Mouse (Mus musculus): Measurements from ENCODE around the gene Magi1. TPM values are rescaled to one million over a fixed set of nuclear protein-coding genes. Genes with fewer than 3 reads are reported as not detected.

Gene Magi1
- total and polyA plus RNA-seq, 2 experiments from 2014 or later, result 16.4 to 53.0 TPM

DNA sequence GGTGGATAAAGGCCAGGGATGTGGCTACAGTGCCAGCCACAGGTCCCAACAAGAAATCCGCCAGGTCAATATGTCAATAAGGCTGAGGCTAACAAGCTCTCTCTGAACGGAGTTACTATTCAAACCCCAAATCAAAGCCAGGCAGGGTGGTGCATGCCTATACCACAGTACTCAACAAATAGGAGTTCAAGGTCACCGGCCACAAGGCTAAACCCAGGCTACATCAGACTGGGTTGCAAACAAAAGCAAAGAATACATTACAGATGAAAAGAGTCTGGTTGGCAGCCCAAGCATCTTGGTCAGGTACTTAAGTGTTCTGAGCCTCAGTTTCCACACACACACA is 25.9 kb downstream of the Magi1 start:
- Histone ChIP-seq H3K9ac (no peak overlapping the region), H3K4me2 (ENCODE audit: low read depth) (no peak overlapping the region), H3K9me3 (ENCODE audit: low read length) (no peaks in the 10 kb centered on the region), H3K36me3 (ENCODE audit: insufficient read depth) (no peaks in the 10 kb centered on the region), H3K27ac (ENCODE audit: low read depth, low read length) (no peak overlapping the region), H3K4me3 (ENCODE audit: low read depth, low read length) (no peak overlapping the region), H3K4me1 (ENCODE audit: insufficient read depth) (no peaks in the 10 kb centered on the region), H3K27me3 (ENCODE audit: insufficient read depth, low read length) (no peaks in the 10 kb centered on the region)
- ATAC-seq, result no peak
- TF ChIP-seq CTCF (IDR thresholded peaks at IDR 0.05; ENCODE audit: low read depth), result no peak
- WGBS, result 72% methylated on average over 3 of the region's 3 CpGs
- DNase-seq, result no peak

DNA sequence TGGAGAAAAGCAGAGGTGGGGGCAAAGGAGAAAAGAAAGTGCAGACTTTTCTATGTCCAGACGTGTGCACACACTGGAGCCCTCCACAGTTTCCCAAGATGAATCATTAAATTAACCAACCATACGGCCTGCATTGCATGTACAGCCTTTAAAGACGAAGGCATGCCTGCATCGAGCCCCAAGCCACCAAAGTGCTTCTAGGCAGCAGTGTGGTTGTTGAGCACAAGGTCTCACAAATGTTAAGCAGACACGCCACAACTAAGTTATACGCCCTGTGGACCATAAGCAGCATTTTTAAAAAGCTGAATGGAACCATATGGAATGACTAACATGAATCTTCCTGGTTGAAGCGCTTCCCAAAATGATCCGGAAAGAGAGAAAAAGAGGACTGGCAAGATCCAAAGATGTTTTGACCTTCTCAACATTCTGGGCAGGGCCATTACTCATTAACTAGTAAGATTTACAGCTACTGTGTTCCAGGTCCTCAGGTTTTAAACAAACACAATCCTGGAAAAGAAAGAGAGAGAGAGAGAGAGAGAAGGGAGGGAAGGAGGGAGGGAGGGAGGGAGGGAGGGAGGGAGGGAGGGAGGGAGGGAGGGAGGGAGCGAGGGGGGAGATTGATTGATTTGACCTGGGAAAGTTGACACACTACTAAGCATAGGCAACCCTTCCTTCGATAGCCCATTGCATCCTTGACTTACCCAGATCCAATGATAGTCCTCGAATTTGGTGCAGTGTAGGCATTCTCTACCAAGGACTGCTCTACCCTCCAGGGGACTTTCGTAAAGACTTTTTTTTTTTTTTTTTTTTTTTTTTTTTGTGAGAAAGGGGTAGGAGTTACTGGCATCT is 26.5 kb downstream of the Magi1 start:
- no peak overlapping the region for H3K4me3 ChIP-seq (ENCODE audit: low read depth, low read length)
- DNase-seq (no peak), ATAC-seq (no peak)
- TF ChIP-seq CTCF (IDR thresholded peaks at IDR 0.05; ENCODE audit: low read depth), result no peak
- H3K36me3 ChIP-seq (ENCODE audit: insufficient read depth), result no peaks in the 10 kb centered on the region
- H3K4me1 ChIP-seq (ENCODE audit: insufficient read depth), result no peaks in the 10 kb centered on the region
- H3K9me3 ChIP-seq (ENCODE audit: low read length), result no peaks in the 10 kb centered on the region
- WGBS, result 75% methylated on average over 12 of the region's 12 CpGs
- H3K27ac ChIP-seq (ENCODE audit: low read depth, low read length), result no peak overlapping the region
- H3K9ac ChIP-seq, result no peak overlapping the region
- no peaks in the 10 kb centered on the region for H3K27me3 ChIP-seq (ENCODE audit: insufficient read depth, low read length)
- no peak overlapping the region for H3K4me2 ChIP-seq (ENCODE audit: low read depth)

DNA sequence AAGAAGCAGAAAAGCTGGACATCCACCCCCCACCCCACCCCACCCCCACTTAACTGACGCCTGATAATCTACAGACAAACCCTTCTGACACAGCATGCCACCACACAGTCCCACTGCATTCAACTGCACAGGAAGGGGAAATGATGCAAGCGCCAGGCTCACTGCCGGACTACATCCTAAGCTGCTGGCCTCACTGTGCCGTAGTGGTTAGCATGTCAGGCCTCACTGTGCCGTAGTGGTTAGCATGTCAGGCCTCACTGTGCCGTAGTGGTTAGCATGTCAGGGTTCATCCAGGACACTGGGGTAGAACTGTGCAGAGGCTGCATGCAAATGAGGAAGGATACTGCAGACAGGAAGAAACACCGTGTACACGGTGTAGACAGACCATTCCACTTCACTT is 29.8 kb downstream of the Magi1 start:
- Histone ChIP-seq H3K27ac (ENCODE audit: low read depth, low read length) (no peak overlapping the region), H3K27me3 (ENCODE audit: insufficient read depth, low read length) (no peaks in the 10 kb centered on the region), H3K9ac (no peak overlapping the region), H3K4me2 (ENCODE audit: low read depth) (no peak overlapping the region), H3K36me3 (ENCODE audit: insufficient read depth) (no peaks in the 10 kb centered on the region), H3K4me3 (ENCODE audit: low read depth, low read length) (no peak overlapping the region), H3K4me1 (ENCODE audit: insufficient read depth) (no peaks in the 10 kb centered on the region), H3K9me3 (ENCODE audit: low read length) (no peaks in the 10 kb centered on the region)
- 75% methylated on average over 8 of the region's 8 CpGs for WGBS
- TF ChIP-seq CTCF (IDR thresholded peaks at IDR 0.05; ENCODE audit: low read depth), result no peak
- ATAC-seq (no peak), DNase-seq (no peak)

GRCm38 (mm10) chr6:94251358-94251945 is 32.3 kb downstream of the Magi1 start:
- no peaks in the 10 kb centered on the region for H3K9me3 ChIP-seq (ENCODE audit: low read length)

GRCm38 (mm10) chr6:94249286-94249790 is 34.4 kb downstream of the Magi1 start:
- no peak overlapping the region for H3K27ac ChIP-seq (ENCODE audit: low read depth, low read length)
- H3K4me3 ChIP-seq (ENCODE audit: low read depth, low read length), result no peak overlapping the region
- H3K4me1 ChIP-seq (ENCODE audit: insufficient read depth), result no peaks in the 10 kb centered on the region
- H3K4me2 ChIP-seq (ENCODE audit: low read depth), result no peak overlapping the region
- DNase-seq (no peak), ATAC-seq (no peak)
- 89% methylated on average over 9 of the region's 9 CpGs for WGBS
- TF ChIP-seq CTCF (IDR thresholded peaks at IDR 0.05; ENCODE audit: low read depth), result no peak
- H3K9ac ChIP-seq, result no peak overlapping the region
- no peaks in the 10 kb centered on the region for H3K36me3 ChIP-seq (ENCODE audit: insufficient read depth)
- no peaks in the 10 kb centered on the region for H3K27me3 ChIP-seq (ENCODE audit: insufficient read depth, low read length)
- no peaks in the 10 kb centered on the region for H3K9me3 ChIP-seq (ENCODE audit: low read length)

More at GRCm38 (mm10) chr6:94251358-94251945, 32.3 kb downstream of the Magi1 start:
- ATAC-seq (no peak), DNase-seq (no peak)
- Histone ChIP-seq H3K27ac (ENCODE audit: low read depth, low read length) (no peak overlapping the region), H3K4me3 (ENCODE audit: low read depth, low read length) (no peak overlapping the region), H3K4me1 (ENCODE audit: insufficient read depth) (no peaks in the 10 kb centered on the region), H3K27me3 (ENCODE audit: insufficient read depth, low read length) (no peaks in the 10 kb centered on the region), H3K9ac (no peak overlapping the region), H3K36me3 (ENCODE audit: insufficient read depth) (no peaks in the 10 kb centered on the region), H3K4me2 (ENCODE audit: low read depth) (no peak overlapping the region)
- TF ChIP-seq CTCF (IDR thresholded peaks at IDR 0.05; ENCODE audit: low read depth), result no peak
- WGBS, result 74% methylated on average over 8 of the region's 8 CpGs

DNA sequence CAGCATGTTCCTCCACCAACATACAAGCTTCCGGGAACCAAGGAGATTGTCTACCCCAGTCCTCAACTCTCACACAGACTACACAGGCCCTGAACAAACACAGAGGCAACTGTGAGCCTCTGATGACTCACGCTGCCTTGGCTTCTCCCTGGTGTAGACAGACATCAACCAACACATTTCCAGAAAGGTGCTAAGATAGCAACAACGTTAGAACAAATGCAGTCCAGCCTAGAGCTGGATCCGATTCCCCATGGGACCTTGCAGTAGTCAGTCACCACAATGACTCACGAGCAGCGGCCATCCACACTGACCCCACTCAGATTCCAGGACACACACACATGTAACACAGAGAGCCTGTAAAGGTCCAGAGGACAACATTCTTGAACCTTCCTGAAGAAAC is 42.5 kb downstream of the Magi1 start:
- Histone ChIP-seq H3K4me3 (ENCODE audit: low read depth, low read length) (no peak overlapping the region), H3K27me3 (ENCODE audit: insufficient read depth, low read length) (no peaks in the 10 kb centered on the region), H3K9ac (no peak overlapping the region), H3K4me2 (ENCODE audit: low read depth) (no peak overlapping the region), H3K4me1 (ENCODE audit: insufficient read depth) (no peaks in the 10 kb centered on the region), H3K27ac (ENCODE audit: low read depth, low read length) (no peak overlapping the region), H3K36me3 (ENCODE audit: insufficient read depth) (no peaks in the 10 kb centered on the region), H3K9me3 (ENCODE audit: low read length) (no peaks in the 10 kb centered on the region)
- TF ChIP-seq CTCF (IDR thresholded peaks at IDR 0.05; ENCODE audit: low read depth), result no peak
- DNase-seq (no peak), ATAC-seq (no peak)
- 88% methylated on average over 6 of the region's 6 CpGs for WGBS

- TF ChIP-seq CTCF (IDR thresholded peaks at IDR 0.05; ENCODE audit: low read depth), result no peak
- DNase-seq (no peak), ATAC-seq (no peak)
- Histone ChIP-seq H3K4me2 (ENCODE audit: low read depth) (no peak overlapping the region), H3K4me1 (ENCODE audit: insufficient read depth) (no peaks in the 10 kb centered on the region), H3K4me3 (ENCODE audit: low read depth, low read length) (no peak overlapping the region), H3K36me3 (ENCODE audit: insufficient read depth) (no peaks in the 10 kb centered on the region), H3K9me3 (ENCODE audit: low read length) (no peaks in the 10 kb centered on the region), H3K27ac (ENCODE audit: low read depth, low read length) (no peak overlapping the region), H3K27me3 (ENCODE audit: insufficient read depth, low read length) (no peaks in the 10 kb centered on the region), H3K9ac (no peak overlapping the region)
- WGBS, result 83% methylated on average over 2 of the region's 2 CpGs
Observed at GRCm38 (mm10) chr6:94238643-94239042, 45.1 kb downstream of the Magi1 start.

Measured in forebrain, postnatal 0 days (tissue).